Mouse (Mus musculus): ENCODE measurements around the gene Hdac5. TPM values are rescaled to one million over a fixed set of nuclear protein-coding genes. Genes with fewer than 3 reads are reported as not detected.
A peak's percentile ranks its signal among the peaks of the same experiment; 100 is the strongest.

Gene Hdac5
- polyA plus RNA-seq, 1 experiment from 2014 or later = 36.8 TPM

DNA sequence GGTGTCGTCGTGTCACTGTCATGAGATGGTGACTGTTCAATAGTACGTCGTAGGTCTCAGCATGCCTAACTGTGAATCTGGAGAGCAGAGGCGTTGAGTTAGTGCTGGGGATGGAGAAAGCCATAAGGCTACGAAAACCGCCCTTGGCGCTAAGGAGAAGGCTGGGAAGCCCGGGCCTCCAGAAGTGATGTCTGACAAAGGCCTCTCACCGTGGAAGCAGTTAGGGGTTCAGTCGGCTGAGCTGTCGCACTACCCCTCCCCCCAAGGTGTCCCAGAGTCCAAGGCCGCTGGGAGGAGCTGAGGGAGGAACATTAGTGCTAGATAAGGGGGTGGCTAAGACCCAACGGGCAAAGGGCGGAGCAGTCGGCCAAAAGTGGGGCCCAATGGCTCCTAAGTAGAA, 84.0 kb downstream of the Hdac5 start:
- H3K4me3 ChIP-seq (ENCODE audit: low read depth, low read length) = 0 out of 2 replicates have a peak overlapping the region, but pooled peaks have one; percentile 15
- no peaks in the 10 kb centered on the region for H3K36me3 ChIP-seq (ENCODE audit: control insufficient read depth, insufficient read depth, low read length)
- ATAC-seq (replicated peaks; ENCODE audit: low FRiP score) (no peak), DNase-seq (ENCODE audit: low spot score) (no peak)
- H3K9ac ChIP-seq (ENCODE audit: low read length) = no peak overlapping the region
- H3K9me3 ChIP-seq (ENCODE audit: control insufficient read depth, low read length) = no peaks in the 10 kb centered on the region
- H3K27ac ChIP-seq (ENCODE audit: low read depth, low read length) = no peak overlapping the region
- no peak overlapping the region for H3K4me2 ChIP-seq (ENCODE audit: low read depth, low read length, severe bottlenecking)
- H3K4me1 ChIP-seq (replicated peaks; ENCODE audit: control insufficient read depth, insufficient read depth, low read length) = peaks cover 11% of the 10 kb centered on the region
- peaks cover 51% of the 10 kb centered on the region for H3K27me3 ChIP-seq (ENCODE audit: control insufficient read depth, insufficient read depth, low read length)
- 6% methylated on average over 16 of the region's 16 CpGs for WGBS

DNA sequence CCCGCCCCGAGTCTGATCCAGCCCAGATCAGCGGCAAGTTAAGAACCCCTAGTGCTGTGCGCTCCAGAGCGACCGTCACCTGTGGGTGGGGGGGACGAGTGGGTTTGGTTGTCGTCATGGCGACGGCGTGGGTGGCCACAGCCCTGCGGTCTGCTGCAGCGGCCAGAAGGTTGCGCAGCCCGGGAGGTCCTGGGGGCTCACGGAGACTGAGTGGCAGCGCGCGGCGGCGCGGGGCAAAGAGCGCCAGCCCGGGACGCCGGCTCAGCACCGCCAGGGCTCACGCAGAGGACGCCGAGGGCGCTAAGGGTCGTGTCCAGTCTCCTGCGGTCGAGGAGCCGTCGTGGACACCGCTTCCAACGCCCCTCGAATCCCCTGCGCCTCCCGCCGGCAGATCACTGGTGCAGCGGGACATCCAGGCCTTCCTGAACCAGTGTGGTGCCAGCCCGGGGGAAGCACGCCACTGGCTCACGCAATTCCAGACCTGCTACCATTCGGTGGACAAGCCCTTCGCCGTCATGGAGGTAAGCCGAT, 84.4 kb downstream of the Hdac5 start, which contains the start of gene Nags:
Nags (plus strand) TSS at position 43 of the 531 bp plus-strand sequence.
- Histone ChIP-seq H3K27ac (ENCODE audit: low read depth, low read length) (no peak within 1 kb of the TSS), H3K9ac (ENCODE audit: low read length) (no peak within 1 kb of the TSS), H3K4me3 (ENCODE audit: low read depth, low read length) (peak within 1 kb of the TSS; percentile 15; the same call in 1 of the 2 replicates), H3K4me1 (replicated peaks; ENCODE audit: control insufficient read depth, insufficient read depth, low read length) (peaks cover 11% of the 10 kb centered on the region), H3K36me3 (ENCODE audit: control insufficient read depth, insufficient read depth, low read length) (no peaks in the 10 kb centered on the region), H3K4me2 (ENCODE audit: low read depth, low read length, severe bottlenecking) (peak within 1 kb of the TSS; percentile 31; the same call in 1 of the 2 replicates), H3K27me3 (ENCODE audit: control insufficient read depth, insufficient read depth, low read length) (peaks cover 51% of the 10 kb centered on the region), H3K9me3 (ENCODE audit: control insufficient read depth, low read length) (no peaks in the 10 kb centered on the region)
- DNase-seq (ENCODE audit: low spot score) (peak; percentile 69), ATAC-seq (replicated peaks; ENCODE audit: low FRiP score) (no peak)
- 2% methylated on average over 46 of the region's 50 CpGs for WGBS

DNA sequence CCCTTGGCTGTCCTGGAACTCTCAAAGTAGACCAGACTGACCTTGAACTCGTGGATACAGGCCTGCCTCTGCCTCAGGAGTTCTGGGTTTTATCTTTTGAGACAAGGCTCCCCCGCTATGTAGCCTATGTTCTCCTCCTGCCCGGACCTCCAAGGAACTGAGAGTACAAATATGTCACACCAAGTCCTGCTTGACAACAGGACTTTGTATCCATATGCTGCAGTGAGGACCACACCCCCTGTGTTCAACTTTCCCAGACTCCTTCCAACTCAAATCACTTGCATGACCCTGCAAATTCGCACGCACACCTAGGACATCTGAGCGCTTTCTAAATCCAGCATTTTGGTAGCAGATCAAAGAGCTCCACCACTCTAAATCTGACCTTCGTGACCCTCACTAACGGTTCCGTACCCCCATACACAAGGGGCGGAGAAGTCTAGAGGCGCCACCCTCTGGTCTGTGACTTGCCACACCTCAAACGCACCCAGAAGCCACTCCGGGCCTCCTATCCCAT, 85.0 kb downstream of the Hdac5 start:
- peaks cover 51% of the 10 kb centered on the region for H3K27me3 ChIP-seq (ENCODE audit: control insufficient read depth, insufficient read depth, low read length)
- ATAC-seq (replicated peaks; ENCODE audit: low FRiP score) = no peak
- no peak overlapping the region for H3K27ac ChIP-seq (ENCODE audit: low read depth, low read length)

More for the DNA sequence above, 85.0 kb downstream of the Hdac5 start:
- Histone ChIP-seq H3K9ac (ENCODE audit: low read length) (no peak overlapping the region), H3K9me3 (ENCODE audit: control insufficient read depth, low read length) (no peaks in the 10 kb centered on the region), H3K36me3 (ENCODE audit: control insufficient read depth, insufficient read depth, low read length) (no peaks in the 10 kb centered on the region), H3K4me3 (ENCODE audit: low read depth, low read length) (peak overlapping the region; percentile 15; the same call in 1 of the 2 replicates), H3K4me2 (ENCODE audit: low read depth, low read length, severe bottlenecking) (peak overlapping the region; percentile 31; the same call in 1 of the 2 replicates), H3K4me1 (replicated peaks; ENCODE audit: control insufficient read depth, insufficient read depth, low read length) (peaks cover 11% of the 10 kb centered on the region)
- WGBS = 23% methylated on average over 13 of the region's 13 CpGs
- DNase-seq (ENCODE audit: low spot score) = no peak

Small RNA genes lying within 50 kb of the gene (microRNA-seq; reads per million reads assigned to microRNA genes)
- gene Mir8101 (ENCODE audit: insufficient number of aligned reads) = 2.5 reads per million

Other genes starting within 250 kb of the Hdac5 start
- gene Cfap97d1, start 245.9 kb downstream of the Hdac5 start, polyA plus RNA-seq (2014; fragmentation: Nextera tagmentation; extraction: Ambion mirVana) = not detected in 2 replicates
- gene Dusp3, start 243.2 kb downstream of the Hdac5 start, polyA plus RNA-seq (2014; fragmentation: Nextera tagmentation; extraction: Ambion mirVana) = 10.4 and 11.6 TPM in 2 replicates
- gene Mpp3, start 201.7 kb downstream of the Hdac5 start, polyA plus RNA-seq (2014; fragmentation: Nextera tagmentation; extraction: Ambion mirVana) = 22.1 and 24.1 TPM in 2 replicates
- 0.20 and 0.37 TPM in 2 replicates for gene Cd300lg, start 188.7 kb downstream of the Hdac5 start, polyA plus RNA-seq (2014; fragmentation: Nextera tagmentation; extraction: Ambion mirVana)
- 18.2 and 19.6 TPM in 2 replicates for gene Mpp2, start 141.7 kb downstream of the Hdac5 start, polyA plus RNA-seq (2014; fragmentation: Nextera tagmentation; extraction: Ambion mirVana)
- not detected in 2 replicates for gene Ppy, start 128.8 kb downstream of the Hdac5 start, polyA plus RNA-seq (2014; fragmentation: Nextera tagmentation; extraction: Ambion mirVana)
- gene Pyy, start 122.3 kb downstream of the Hdac5 start, polyA plus RNA-seq (2014; fragmentation: Nextera tagmentation; extraction: Ambion mirVana) = not detected in 2 replicates
- not detected in 2 replicates for gene Nags, start 84.7 kb downstream of the Hdac5 start, polyA plus RNA-seq (2014; fragmentation: Nextera tagmentation; extraction: Ambion mirVana)
- 35.7 and 38.9 TPM in 2 replicates for gene Tmem101, start 73.8 kb downstream of the Hdac5 start, polyA plus RNA-seq (2014; fragmentation: Nextera tagmentation; extraction: Ambion mirVana)
- 73.2 and 78.7 TPM in 2 replicates for gene Lsm12, start 44.9 kb downstream of the Hdac5 start, polyA plus RNA-seq (2014; fragmentation: Nextera tagmentation; extraction: Ambion mirVana)
- gene G6pc3, start 40.5 kb downstream of the Hdac5 start, polyA plus RNA-seq (2014; fragmentation: Nextera tagmentation; extraction: Ambion mirVana) = 30.6 and 32.2 TPM in 2 replicates
- gene BC030867, start 18.7 kb upstream of the Hdac5 start, polyA plus RNA-seq (2014; fragmentation: Nextera tagmentation; extraction: Ambion mirVana) = 23.5 and 26.6 TPM in 2 replicates
- not detected in 2 replicates for gene Asb16, start 38.6 kb upstream of the Hdac5 start, polyA plus RNA-seq (2014; fragmentation: Nextera tagmentation; extraction: Ambion mirVana)
- gene Tmub2, start 54.8 kb upstream of the Hdac5 start, polyA plus RNA-seq (2014; fragmentation: Nextera tagmentation; extraction: Ambion mirVana) = 50.0 and 58.5 TPM in 2 replicates
- 20.8 and 21.7 TPM in 2 replicates for gene Atxn7l3, start 66.5 kb upstream of the Hdac5 start, polyA plus RNA-seq (2014; fragmentation: Nextera tagmentation; extraction: Ambion mirVana)
- 109 and 111 TPM in 2 replicates for gene Ubtf, start 89.6 kb upstream of the Hdac5 start, polyA plus RNA-seq (2014; fragmentation: Nextera tagmentation; extraction: Ambion mirVana)
- gene Slc4a1, start 136.0 kb upstream of the Hdac5 start, polyA plus RNA-seq (2014; fragmentation: Nextera tagmentation; extraction: Ambion mirVana) = 33.8 and 36.8 TPM in 2 replicates
- gene Rundc3a, start 163.2 kb upstream of the Hdac5 start, polyA plus RNA-seq (2014; fragmentation: Nextera tagmentation; extraction: Ambion mirVana) = 33.1 and 35.4 TPM in 2 replicates
- 196 and 214 TPM in 2 replicates for gene Slc25a39, start 177.8 kb upstream of the Hdac5 start, polyA plus RNA-seq (2014; fragmentation: Nextera tagmentation; extraction: Ambion mirVana)
- gene Grn, start 200.1 kb upstream of the Hdac5 start, polyA plus RNA-seq (2014; fragmentation: Nextera tagmentation; extraction: Ambion mirVana) = 65.7 and 72.8 TPM in 2 replicates
- 11.0 and 11.2 TPM in 2 replicates for gene Fam171a2, start 217.5 kb upstream of the Hdac5 start, polyA plus RNA-seq (2014; fragmentation: Nextera tagmentation; extraction: Ambion mirVana)
- gene Itga2b, start 240.0 kb upstream of the Hdac5 start, polyA plus RNA-seq (2014; fragmentation: Nextera tagmentation; extraction: Ambion mirVana) = 5.0 and 7.4 TPM in 2 replicates

Measured in forebrain, embryonic 11.5 days (tissue).